Mouse (Mus musculus): ENCODE results near the gene Dpp6. TPM values are rescaled to one million over a fixed set of nuclear protein-coding genes. Genes with fewer than 3 reads are reported as not detected.

The Dpp6 gene
- polyA plus RNA-seq, 1 experiment from 2014 or later, result 0.36 TPM

DNA sequence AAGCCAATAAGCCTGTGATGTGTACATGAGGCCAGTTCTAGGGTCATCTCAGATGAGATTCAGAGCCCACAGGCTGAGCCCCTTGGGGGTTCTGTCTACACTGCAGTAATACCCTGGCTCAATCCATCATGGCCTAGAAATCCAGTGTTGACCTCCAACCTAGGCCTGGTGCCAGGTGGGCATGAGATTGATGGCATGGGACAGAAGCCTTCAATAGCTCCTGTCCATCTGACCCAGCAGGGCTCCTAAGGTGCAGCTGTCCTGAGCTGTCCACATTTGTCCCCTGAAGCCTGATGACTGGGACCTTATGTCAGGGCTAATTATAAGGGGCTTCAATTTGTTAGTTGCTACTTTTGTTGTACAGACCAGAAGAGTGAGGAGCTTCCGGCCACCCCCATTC, 500.8 kb downstream of the Dpp6 start:
- Histone ChIP-seq H3K9ac (ENCODE audit: low read length) (no peak overlapping the region), H3K4me3 (ENCODE audit: control insufficient read depth in 1 of 2, insufficient read depth in 1 of 2, low read depth in 1 of 2, low read length in 2 of 2) (no peak overlapping the region), H3K9me3 (ENCODE audit: control insufficient read depth, low read length) (no peaks in the 10 kb centered on the region), H3K27me3 (ENCODE audit: control insufficient read depth, insufficient read depth, low read length) (no peaks in the 10 kb centered on the region), H3K4me1 (ENCODE audit: control insufficient read depth in 2 of 2, insufficient read depth in 2 of 2, low read length in 2 of 2) (no peaks in the 10 kb centered on the region), H3K36me3 (ENCODE audit: control insufficient read depth, insufficient read depth, low read length) (no peaks in the 10 kb centered on the region), H3K4me2 (ENCODE audit: low read length) (no peak overlapping the region), H3K27ac (replicated peaks in 1 of 2; ENCODE audit: control insufficient read depth in 1 of 2, insufficient read depth in 1 of 2, low read depth in 2 of 2, low read length in 2 of 2) (no peak overlapping the region)
- 86% methylated on average over 1 of the region's 1 CpGs for WGBS
- ATAC-seq (ENCODE audit: insufficient number of reproducible peaks, insufficient read depth, low FRiP score, low read depth), result no peak

DNA sequence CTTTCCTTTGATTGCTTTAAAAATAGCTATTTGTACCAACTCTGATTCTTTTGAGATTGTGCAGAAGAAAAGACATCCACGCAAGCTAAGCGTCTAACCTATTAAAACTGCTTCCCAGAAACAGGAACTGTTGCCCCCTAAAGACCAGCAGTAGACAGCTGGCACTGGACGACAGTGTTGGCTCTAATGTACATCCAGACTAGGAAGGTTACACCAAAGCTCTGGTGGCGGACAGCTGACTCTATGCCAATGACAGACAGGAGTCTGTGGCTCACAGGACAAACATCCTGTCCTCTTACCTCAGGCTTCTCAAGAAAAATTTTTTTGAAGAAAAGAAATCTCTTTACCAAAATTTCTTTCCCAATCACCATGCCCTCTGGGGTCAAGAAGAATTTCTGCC, 502.7 kb downstream of the Dpp6 start:
- 82% methylated on average over 4 of the region's 4 CpGs for WGBS
- Histone ChIP-seq H3K4me2 (ENCODE audit: low read length) (no peak overlapping the region), H3K9ac (ENCODE audit: low read length) (no peak overlapping the region), H3K4me1 (ENCODE audit: control insufficient read depth in 2 of 2, insufficient read depth in 2 of 2, low read length in 2 of 2) (no peaks in the 10 kb centered on the region), H3K27ac (replicated peaks in 1 of 2; ENCODE audit: control insufficient read depth in 1 of 2, insufficient read depth in 1 of 2, low read depth in 2 of 2, low read length in 2 of 2) (no peak overlapping the region), H3K9me3 (ENCODE audit: control insufficient read depth, low read length) (no peaks in the 10 kb centered on the region), H3K4me3 (ENCODE audit: control insufficient read depth in 1 of 2, insufficient read depth in 1 of 2, low read depth in 1 of 2, low read length in 2 of 2) (no peak overlapping the region), H3K36me3 (ENCODE audit: control insufficient read depth, insufficient read depth, low read length) (no peaks in the 10 kb centered on the region), H3K27me3 (ENCODE audit: control insufficient read depth, insufficient read depth, low read length) (no peaks in the 10 kb centered on the region)
- no peak for ATAC-seq (ENCODE audit: insufficient number of reproducible peaks, insufficient read depth, low FRiP score, low read depth)

DNA sequence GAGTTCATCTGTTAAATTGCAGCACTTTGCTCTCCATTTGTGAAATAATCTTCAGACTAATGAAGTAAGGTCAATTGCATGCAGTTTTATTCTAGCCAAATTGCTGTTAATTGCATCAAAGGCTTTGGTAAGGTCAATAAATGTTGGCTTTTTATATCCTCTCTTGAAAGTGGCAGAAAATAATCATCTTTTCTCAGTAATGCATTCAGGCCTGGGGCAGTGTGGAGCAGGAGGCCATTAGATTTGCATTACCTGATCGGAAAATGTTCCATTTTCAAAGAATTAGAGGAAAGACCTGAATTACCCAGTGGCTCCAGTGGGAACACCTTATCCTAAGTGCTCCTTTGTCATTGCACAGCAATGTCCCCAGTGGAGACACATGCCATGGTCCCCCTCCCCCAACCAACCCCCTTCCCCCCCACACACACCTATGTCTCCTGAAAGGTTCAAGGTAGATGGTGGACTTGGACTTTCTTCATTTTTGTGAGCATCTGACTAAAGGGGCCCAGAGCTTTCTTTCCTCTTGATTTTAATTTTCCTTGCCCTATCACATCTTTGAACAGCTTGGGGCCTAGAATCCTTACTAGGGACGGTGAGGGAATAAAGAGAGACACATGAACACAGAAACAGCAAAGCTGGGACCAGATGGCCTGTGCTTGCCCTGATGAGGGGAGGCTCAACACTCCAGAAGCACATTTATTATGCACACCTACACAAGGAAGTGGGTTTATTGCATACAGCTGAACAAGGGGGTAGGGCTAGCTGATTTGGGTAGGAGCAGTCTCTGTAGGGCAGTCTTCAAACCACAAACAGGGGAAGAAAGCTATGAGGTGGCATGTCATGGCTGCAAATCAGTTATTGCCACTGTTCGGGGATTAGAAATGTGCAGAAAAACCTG, 506.1 kb downstream of the Dpp6 start:
- no peak overlapping the region for H3K4me3 ChIP-seq (ENCODE audit: control insufficient read depth in 1 of 2, insufficient read depth in 1 of 2, low read depth in 1 of 2, low read length in 2 of 2)
- no peak overlapping the region for H3K27ac ChIP-seq (replicated peaks in 1 of 2; ENCODE audit: control insufficient read depth in 1 of 2, insufficient read depth in 1 of 2, low read depth in 2 of 2, low read length in 2 of 2)
- no peaks in the 10 kb centered on the region for H3K36me3 ChIP-seq (ENCODE audit: control insufficient read depth, insufficient read depth, low read length)
- no peak for ATAC-seq (ENCODE audit: insufficient number of reproducible peaks, insufficient read depth, low FRiP score, low read depth)
- no peaks in the 10 kb centered on the region for H3K9me3 ChIP-seq (ENCODE audit: control insufficient read depth, low read length)
- H3K4me1 ChIP-seq (ENCODE audit: control insufficient read depth in 2 of 2, insufficient read depth in 2 of 2, low read length in 2 of 2), result no peaks in the 10 kb centered on the region
- 69% methylated on average over 3 of the region's 3 CpGs for whole genome bisulfite sequencing
- H3K4me2 ChIP-seq (ENCODE audit: low read length), result no peak overlapping the region
- no peak overlapping the region for H3K9ac ChIP-seq (ENCODE audit: low read length)
- no peaks in the 10 kb centered on the region for H3K27me3 ChIP-seq (ENCODE audit: control insufficient read depth, insufficient read depth, low read length)

DNA sequence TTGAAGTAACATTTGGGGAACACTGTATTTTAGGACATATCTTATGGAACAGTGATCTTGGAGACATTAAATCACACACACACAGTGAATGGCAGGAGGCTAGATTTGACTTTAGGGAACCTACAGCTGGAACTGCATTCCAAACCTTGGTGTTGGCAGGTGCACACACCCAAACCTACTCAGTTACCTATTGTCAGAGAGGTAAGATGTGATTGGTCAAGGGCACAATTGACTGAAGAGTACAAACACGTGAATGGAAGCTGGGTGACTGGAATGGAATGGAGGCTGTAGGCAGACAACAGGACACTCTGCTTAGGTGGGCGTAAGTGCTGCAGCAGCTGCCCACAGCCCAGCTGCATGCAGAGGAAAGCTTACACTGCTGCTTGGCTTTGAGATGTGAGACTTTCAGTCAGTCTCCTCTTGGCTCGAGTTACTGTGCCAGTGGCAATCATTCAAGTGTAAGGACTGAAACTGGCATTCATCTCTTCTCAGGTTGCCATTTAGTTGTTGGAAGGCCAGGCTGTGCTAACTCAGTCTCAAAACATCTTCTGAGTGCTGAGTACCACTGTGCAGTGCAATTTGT, 507.4 kb downstream of the Dpp6 start:
- Histone ChIP-seq H3K36me3 (ENCODE audit: control insufficient read depth, insufficient read depth, low read length) (no peaks in the 10 kb centered on the region), H3K27ac (replicated peaks in 1 of 2; ENCODE audit: control insufficient read depth in 1 of 2, insufficient read depth in 1 of 2, low read depth in 2 of 2, low read length in 2 of 2) (no peak overlapping the region), H3K9me3 (ENCODE audit: control insufficient read depth, low read length) (no peaks in the 10 kb centered on the region), H3K27me3 (ENCODE audit: control insufficient read depth, insufficient read depth, low read length) (no peaks in the 10 kb centered on the region), H3K4me3 (ENCODE audit: control insufficient read depth in 1 of 2, insufficient read depth in 1 of 2, low read depth in 1 of 2, low read length in 2 of 2) (no peak overlapping the region), H3K4me2 (ENCODE audit: low read length) (no peak overlapping the region), H3K9ac (ENCODE audit: low read length) (no peak overlapping the region), H3K4me1 (ENCODE audit: control insufficient read depth in 2 of 2, insufficient read depth in 2 of 2, low read length in 2 of 2) (no peaks in the 10 kb centered on the region)
- 56% methylated on average over 3 of the region's 3 CpGs for WGBS
- no peak for ATAC-seq (ENCODE audit: insufficient number of reproducible peaks, insufficient read depth, low FRiP score, low read depth)

DNA sequence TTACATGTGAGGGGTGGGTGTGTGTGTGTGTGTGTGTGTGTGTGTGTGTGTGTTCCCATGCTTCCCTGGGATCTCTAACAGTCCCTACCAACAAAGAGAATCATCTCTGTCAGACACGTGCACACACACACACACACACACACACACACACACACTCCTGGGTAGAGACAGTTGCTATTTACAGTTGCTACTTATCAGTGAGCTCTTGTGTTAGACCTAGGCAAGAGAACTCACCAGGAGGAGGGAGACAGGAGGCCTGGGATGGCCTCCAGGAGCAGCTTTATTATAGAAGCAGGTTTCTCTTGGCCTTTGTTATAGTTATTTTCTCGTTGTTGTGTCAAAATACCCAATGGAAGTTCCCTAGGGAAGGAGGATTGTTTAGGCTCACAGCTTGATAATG, 519.7 kb downstream of the Dpp6 start:
- no peaks in the 10 kb centered on the region for H3K4me1 ChIP-seq (ENCODE audit: control insufficient read depth in 2 of 2, insufficient read depth in 2 of 2, low read length in 2 of 2)
- H3K9me3 ChIP-seq (ENCODE audit: control insufficient read depth, low read length), result no peaks in the 10 kb centered on the region
- no peaks in the 10 kb centered on the region for H3K36me3 ChIP-seq (ENCODE audit: control insufficient read depth, insufficient read depth, low read length)
- WGBS, result 21% methylated on average over 2 of the region's 2 CpGs
- H3K27ac ChIP-seq (replicated peaks in 1 of 2; ENCODE audit: control insufficient read depth in 1 of 2, insufficient read depth in 1 of 2, low read depth in 2 of 2, low read length in 2 of 2), result no peak overlapping the region
- no peaks in the 10 kb centered on the region for H3K27me3 ChIP-seq (ENCODE audit: control insufficient read depth, insufficient read depth, low read length)
- no peak overlapping the region for H3K9ac ChIP-seq (ENCODE audit: low read length)
- ATAC-seq (ENCODE audit: insufficient number of reproducible peaks, insufficient read depth, low FRiP score, low read depth), result no peak
- no peak overlapping the region for H3K4me3 ChIP-seq (ENCODE audit: control insufficient read depth in 1 of 2, insufficient read depth in 1 of 2, low read depth in 1 of 2, low read length in 2 of 2)
- H3K4me2 ChIP-seq (ENCODE audit: low read length), result no peak overlapping the region

DNA sequence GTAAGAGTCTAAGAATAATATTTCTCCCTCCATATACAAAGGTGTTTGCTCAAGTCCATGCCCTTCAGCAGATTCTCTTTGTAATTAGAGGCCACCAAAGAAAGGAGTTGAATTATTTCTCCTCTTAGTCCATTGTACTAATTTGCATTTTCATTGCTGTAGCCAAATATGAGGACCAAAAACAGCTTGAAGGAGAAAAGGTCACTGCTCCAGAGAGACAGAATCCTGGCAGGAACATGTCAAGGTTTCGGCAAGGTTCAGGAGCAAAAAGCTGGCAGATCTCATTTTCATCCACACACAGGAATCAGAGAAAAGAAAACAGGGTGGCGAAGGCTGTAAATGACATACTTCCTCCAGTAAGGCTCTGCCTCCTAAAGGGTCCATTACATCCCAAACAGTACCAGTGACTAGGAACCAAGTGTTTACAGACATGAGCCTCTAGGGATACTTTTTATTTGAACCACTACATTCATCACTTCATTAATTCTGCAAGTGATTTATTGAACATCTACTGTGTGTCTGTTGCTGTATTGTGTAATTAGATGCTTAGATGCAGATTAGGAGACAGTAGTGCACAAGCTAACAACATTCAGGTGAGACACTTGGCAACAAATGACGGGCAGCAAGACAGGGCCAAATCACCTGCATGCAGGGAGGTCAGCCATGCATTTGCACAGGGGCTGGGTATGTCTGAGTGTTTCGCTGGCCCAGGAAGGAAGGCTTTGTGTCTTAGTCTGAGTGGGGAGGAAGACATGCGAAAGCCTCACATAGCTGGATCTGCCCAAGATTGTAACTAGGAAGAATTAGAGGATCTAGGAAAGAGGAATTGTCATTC, 522.4 kb downstream of the Dpp6 start:
- no peaks in the 10 kb centered on the region for H3K4me1 ChIP-seq (ENCODE audit: control insufficient read depth in 2 of 2, insufficient read depth in 2 of 2, low read length in 2 of 2)
- H3K9me3 ChIP-seq (ENCODE audit: control insufficient read depth, low read length), result no peaks in the 10 kb centered on the region
- WGBS, result 81% methylated on average over 5 of the region's 5 CpGs
- no peak overlapping the region for H3K4me2 ChIP-seq (ENCODE audit: low read length)
- H3K36me3 ChIP-seq (ENCODE audit: control insufficient read depth, insufficient read depth, low read length), result no peaks in the 10 kb centered on the region
- no peak overlapping the region for H3K4me3 ChIP-seq (ENCODE audit: control insufficient read depth in 1 of 2, insufficient read depth in 1 of 2, low read depth in 1 of 2, low read length in 2 of 2)
- H3K9ac ChIP-seq (ENCODE audit: low read length), result no peak overlapping the region
- ATAC-seq (ENCODE audit: insufficient number of reproducible peaks, insufficient read depth, low FRiP score, low read depth), result no peak
- H3K27me3 ChIP-seq (ENCODE audit: control insufficient read depth, insufficient read depth, low read length), result no peaks in the 10 kb centered on the region
- H3K27ac ChIP-seq (replicated peaks in 1 of 2; ENCODE audit: control insufficient read depth in 1 of 2, insufficient read depth in 1 of 2, low read depth in 2 of 2, low read length in 2 of 2), result no peak overlapping the region

DNA sequence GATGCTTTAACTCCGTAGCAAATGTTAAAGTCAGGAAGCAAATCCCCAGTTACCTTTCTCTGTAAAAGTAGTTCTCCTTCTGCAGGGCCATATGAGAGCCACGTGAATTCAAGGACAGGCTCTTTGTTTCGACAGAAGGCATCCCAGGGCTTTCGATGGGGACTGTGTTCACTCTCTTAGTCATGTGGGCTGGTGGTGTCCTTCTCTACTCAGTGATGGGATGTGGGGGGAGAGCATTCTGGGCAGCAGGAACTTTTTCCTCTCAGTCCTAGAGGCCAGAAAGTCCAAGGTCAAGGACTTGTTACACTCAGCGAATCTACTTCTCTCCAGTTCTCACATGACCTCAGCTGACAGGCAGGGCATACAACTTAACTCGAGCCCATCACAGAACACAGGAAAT, 525.3 kb downstream of the Dpp6 start:
- Histone ChIP-seq H3K4me2 (ENCODE audit: low read length) (no peak overlapping the region), H3K4me3 (ENCODE audit: control insufficient read depth in 1 of 2, insufficient read depth in 1 of 2, low read depth in 1 of 2, low read length in 2 of 2) (no peak overlapping the region), H3K9me3 (ENCODE audit: control insufficient read depth, low read length) (no peaks in the 10 kb centered on the region), H3K27ac (replicated peaks in 1 of 2; ENCODE audit: control insufficient read depth in 1 of 2, insufficient read depth in 1 of 2, low read depth in 2 of 2, low read length in 2 of 2) (no peak overlapping the region), H3K9ac (ENCODE audit: low read length) (no peak overlapping the region), H3K36me3 (ENCODE audit: control insufficient read depth, insufficient read depth, low read length) (no peaks in the 10 kb centered on the region), H3K4me1 (ENCODE audit: control insufficient read depth in 2 of 2, insufficient read depth in 2 of 2, low read length in 2 of 2) (no peaks in the 10 kb centered on the region), H3K27me3 (ENCODE audit: control insufficient read depth, insufficient read depth, low read length) (no peaks in the 10 kb centered on the region)
- no peak for ATAC-seq (ENCODE audit: insufficient number of reproducible peaks, insufficient read depth, low FRiP score, low read depth)
- WGBS, result 57% methylated on average over 6 of the region's 6 CpGs

Data from heart, embryonic 14.5 days (tissue).